Mouse (Mus musculus) midbrain, embryonic 15.5 days (tissue): ENCODE measurements at regions not wholly inside any gene's neighbourhood (a gene's known extent, or its start where the extent isn't known, plus 50 kb on each side); places are given as distances from the start of the nearest gene placed in this dataset.

Experiments used
- ATAC-seq: fragments of 200-750 bp; cut with Nextera tagmentation; replicated peaks from 2 replicates; pipeline ENCODE4 v1.8.0; 2017; ENCODE audit warnings: moderate TSS enrichment
- H3K27ac ChIP-seq: fragments of 300-500 bp; sonication (generic); 2 replicates; pipeline ENCODE4 v1.5.1; 2015; ENCODE audit warnings: mild to moderate bottlenecking, inconsistent platforms
- H3K27me3 ChIP-seq: fragments of 300-500 bp; sonication (generic); replicated peaks from 2 replicates; pipeline ENCODE4 v1.6.1; 2015; ENCODE audit warnings: inconsistent platforms
- H3K36me3 ChIP-seq: fragments of 300-500 bp; sonication (generic); replicated peaks from 2 replicates; pipeline ENCODE4 v1.6.1; 2015; ENCODE audit warnings: inconsistent platforms
- H3K4me1 ChIP-seq: fragments of 300-500 bp; sonication (generic); 2 replicates; pipeline ENCODE4 v1.6.1; 2015; ENCODE audit warnings: inconsistent platforms
- H3K4me2 ChIP-seq: fragments of 300-500 bp; sonication (generic); 2 replicates; pipeline ENCODE4 v1.6.1; 2015; ENCODE audit warnings: inconsistent platforms, mild to moderate bottlenecking, moderate library complexity
- H3K4me3 ChIP-seq: fragments of 300-500 bp; sonication (generic); 2 replicates; pipeline ENCODE4 v1.5.1; 2015; ENCODE audit warnings: mild to moderate bottlenecking, inconsistent platforms
- H3K9ac ChIP-seq: fragments of 300-500 bp; sonication (generic); 2 replicates; pipeline ENCODE4 v1.6.1; 2015; ENCODE audit warnings: mild to moderate bottlenecking, inconsistent platforms
- H3K9me3 ChIP-seq: fragments of 300-500 bp; sonication (generic); 2 replicates; pipeline ENCODE4 v1.6.1; 2016; ENCODE audit warnings: inconsistent platforms
- WGBS: fragments of 180-500 bp; shearing (Covaris S2); methylation state at CpG from one replicate; pipeline ENCODE4 v1.1.7; 2015; ENCODE audit warnings: mixed read lengths; 5-methylcytosine and 5-hydroxymethylcytosine counted together

DNA sequence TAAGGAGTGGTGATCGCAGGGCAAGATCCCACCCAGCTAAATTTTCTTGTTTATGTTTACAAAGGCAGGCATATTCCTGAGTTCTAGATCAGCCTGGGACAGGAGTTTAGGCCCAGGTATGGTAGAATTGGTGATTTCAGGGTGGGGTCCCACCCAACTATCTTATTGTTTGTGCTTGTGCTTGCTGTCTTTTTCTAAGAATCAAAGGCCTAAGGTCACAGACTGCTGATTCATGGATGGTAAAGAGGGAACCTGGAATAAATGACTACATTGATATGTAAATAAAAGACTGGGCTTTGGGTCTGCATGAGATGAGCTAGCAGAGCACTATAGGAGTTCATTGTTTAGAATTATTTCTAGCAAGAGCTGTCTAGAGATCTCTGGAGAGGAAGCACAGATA is 152.3 kb upstream of the Slc7a11 start:
- no peak overlapping the region for H3K4me3 ChIP-seq
- no peak overlapping the region for H3K27ac ChIP-seq
- no peaks in the 10 kb centered on the region for H3K4me1 ChIP-seq
- no peak overlapping the region for H3K9ac ChIP-seq
- H3K9me3 ChIP-seq = 0 out of 2 replicates have a peak, but pooled peaks cover 3% of the 10 kb centered on the region
- H3K4me2 ChIP-seq = no peak overlapping the region
- H3K36me3 ChIP-seq = no peaks in the 10 kb centered on the region
- 94% methylated on average over 1 of the region's 1 CpGs for WGBS
- ATAC-seq = no peak
- no peaks in the 10 kb centered on the region for H3K27me3 ChIP-seq

DNA sequence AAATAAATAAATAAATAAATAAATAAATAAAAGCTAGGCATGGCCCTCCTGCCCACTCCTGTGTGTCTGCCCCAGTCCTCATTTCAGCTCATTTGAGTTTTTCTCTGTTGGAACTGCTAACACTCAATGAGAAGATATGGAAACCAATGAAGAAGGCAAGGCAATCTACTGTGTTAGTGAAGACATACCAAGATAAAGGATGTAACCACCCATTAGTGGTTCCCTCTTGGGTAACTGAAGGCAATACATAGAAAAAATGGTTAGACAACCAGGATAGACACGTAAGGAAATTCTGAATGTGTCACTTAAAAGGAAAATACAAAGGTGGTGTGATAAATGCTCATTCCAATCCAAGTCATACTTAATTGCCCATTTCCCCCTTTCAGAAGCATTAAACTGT is 140.9 kb upstream of the Slc7a11 start:
- WGBS = 97% methylated on average over 1 of the region's 1 CpGs
- Histone ChIP-seq H3K4me2 (no peak overlapping the region), H3K4me3 (no peak overlapping the region), H3K9ac (no peak overlapping the region), H3K4me1 (no peaks in the 10 kb centered on the region), H3K9me3 (no peaks in the 10 kb centered on the region), H3K27me3 (no peaks in the 10 kb centered on the region), H3K27ac (no peak overlapping the region), H3K36me3 (no peaks in the 10 kb centered on the region)
- ATAC-seq = no peak

DNA sequence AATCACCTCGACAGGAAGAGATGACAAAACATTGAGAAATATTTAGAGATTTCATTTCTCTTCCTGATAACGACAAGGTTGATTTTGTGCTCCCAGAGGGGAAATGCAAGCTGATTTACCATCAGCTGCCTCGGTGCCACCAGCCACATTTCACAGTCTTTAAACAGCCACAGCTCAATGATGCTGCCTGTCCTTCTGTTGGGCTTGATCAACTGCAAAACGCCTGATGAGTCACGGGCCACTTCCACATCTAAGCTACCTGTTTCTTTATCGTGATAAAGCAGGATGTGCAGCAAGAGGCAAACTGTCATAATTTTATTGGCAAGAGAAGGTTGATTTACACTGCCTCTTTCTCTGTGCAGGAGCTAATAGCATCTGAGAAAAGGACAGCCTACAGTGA is 140.1 kb upstream of the Slc7a11 start:
- Histone ChIP-seq H3K27me3 (no peaks in the 10 kb centered on the region), H3K4me1 (no peaks in the 10 kb centered on the region), H3K9me3 (no peaks in the 10 kb centered on the region), H3K9ac (no peak overlapping the region), H3K4me2 (no peak overlapping the region), H3K4me3 (no peak overlapping the region), H3K36me3 (no peaks in the 10 kb centered on the region), H3K27ac (no peak overlapping the region)
- 58% methylated on average over 6 of the region's 6 CpGs for WGBS
- no peak for ATAC-seq

DNA sequence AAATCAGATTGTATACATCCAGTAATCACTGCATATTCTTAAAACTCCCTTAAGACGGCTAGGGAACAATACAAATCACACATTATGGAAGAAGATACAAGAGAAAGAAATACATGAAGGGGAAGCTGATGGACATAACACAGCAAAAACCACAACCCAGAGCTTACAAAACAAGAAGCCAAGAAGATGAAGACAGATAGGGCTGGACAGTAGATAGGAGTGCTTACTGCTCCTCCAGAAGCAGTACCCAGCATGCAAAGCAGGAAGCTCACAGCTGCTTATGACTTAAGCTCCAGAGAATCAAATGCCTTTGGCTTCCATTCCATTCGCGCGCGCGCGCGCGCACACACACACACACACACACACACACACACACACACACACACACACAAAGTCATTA is 131.0 kb upstream of the Slc7a11 start:
- Histone ChIP-seq H3K4me1 (no peaks in the 10 kb centered on the region), H3K27ac (no peak overlapping the region), H3K27me3 (no peaks in the 10 kb centered on the region), H3K9ac (no peak overlapping the region), H3K36me3 (no peaks in the 10 kb centered on the region), H3K9me3 (no peaks in the 10 kb centered on the region), H3K4me3 (no peak overlapping the region), H3K4me2 (no peak overlapping the region)
- 96% methylated on average over 9 of the region's 9 CpGs for WGBS
- no peak for ATAC-seq

DNA sequence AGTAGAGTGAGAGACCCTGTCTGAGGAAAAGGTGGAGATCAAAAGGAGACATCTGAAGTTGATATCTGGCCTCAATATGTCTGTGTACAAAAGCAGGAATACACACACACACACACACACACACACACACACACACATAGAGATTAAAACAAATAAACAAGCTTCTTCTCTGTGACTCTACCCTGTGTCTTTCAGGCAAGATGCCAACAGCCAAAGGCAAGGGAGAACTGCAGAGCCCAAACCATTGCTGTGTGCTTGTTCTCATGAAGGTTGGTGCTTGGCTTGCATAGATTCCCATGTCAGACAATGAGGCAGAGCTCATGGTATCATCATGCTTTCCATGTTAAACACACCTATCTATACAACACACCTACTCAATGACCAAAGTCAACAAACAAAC is 126.6 kb upstream of the Slc7a11 start:
- Histone ChIP-seq H3K27ac (no peak overlapping the region), H3K9ac (no peak overlapping the region), H3K27me3 (no peaks in the 10 kb centered on the region), H3K9me3 (no peaks in the 10 kb centered on the region), H3K4me1 (no peaks in the 10 kb centered on the region), H3K36me3 (no peaks in the 10 kb centered on the region), H3K4me2 (no peak overlapping the region), H3K4me3 (no peak overlapping the region)
- ATAC-seq = no peak

DNA sequence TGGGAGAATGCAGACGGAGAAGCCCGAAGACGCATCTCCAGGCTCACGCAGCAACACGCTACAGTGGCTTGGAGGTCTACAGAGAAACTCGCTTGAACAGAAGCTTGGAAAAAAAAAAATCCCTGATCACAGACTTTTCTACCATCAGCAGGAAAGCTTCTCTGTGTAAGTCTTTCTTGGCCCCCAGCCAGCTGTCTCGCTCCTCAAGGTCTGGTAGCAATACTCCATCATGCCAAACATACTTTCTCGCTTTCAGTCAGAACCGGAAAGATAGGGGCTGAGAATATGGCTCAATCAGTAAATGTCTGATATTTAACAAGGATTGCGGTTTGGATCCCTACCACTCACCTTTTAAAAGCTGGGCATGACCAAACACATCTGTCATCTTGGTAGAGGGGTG is 126.2 kb upstream of the Slc7a11 start:
- no peak for ATAC-seq
- Histone ChIP-seq H3K4me3 (no peak overlapping the region), H3K9ac (no peak overlapping the region), H3K4me1 (no peaks in the 10 kb centered on the region), H3K9me3 (no peaks in the 10 kb centered on the region), H3K27me3 (no peaks in the 10 kb centered on the region), H3K4me2 (no peak overlapping the region), H3K36me3 (no peaks in the 10 kb centered on the region), H3K27ac (no peak overlapping the region)
- 88% methylated on average over 10 of the region's 10 CpGs for WGBS

DNA sequence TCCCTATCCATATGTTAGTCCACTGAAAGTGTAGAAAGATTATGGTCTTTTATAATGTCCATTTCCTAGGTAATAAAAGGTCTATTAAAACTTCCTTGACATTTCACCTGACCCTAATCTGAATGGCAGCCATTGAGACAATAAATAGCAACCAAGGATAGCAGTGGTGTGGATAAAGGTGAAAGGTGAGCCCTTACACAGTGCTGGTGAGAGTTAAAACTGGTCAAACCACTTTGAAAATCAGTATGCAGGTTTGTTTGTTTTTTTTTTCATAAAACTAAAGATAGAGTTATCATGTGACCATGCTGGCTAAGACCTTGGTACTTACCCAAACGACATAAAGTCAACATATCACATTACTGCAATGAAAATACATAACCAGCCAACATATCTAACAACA is 110.7 kb upstream of the Slc7a11 start:
- H3K4me1 ChIP-seq = peaks cover 12% of the 10 kb centered on the region; the same call in 1 of the 2 replicates
- no peak overlapping the region for H3K9ac ChIP-seq
- H3K4me2 ChIP-seq = no peak overlapping the region
- no peak for ATAC-seq
- H3K36me3 ChIP-seq = no peaks in the 10 kb centered on the region
- no peaks in the 10 kb centered on the region for H3K9me3 ChIP-seq
- H3K4me3 ChIP-seq = no peak overlapping the region
- H3K27me3 ChIP-seq = no peaks in the 10 kb centered on the region
- no peak overlapping the region for H3K27ac ChIP-seq
- 67% methylated on average over 1 of the region's 1 CpGs for WGBS

DNA sequence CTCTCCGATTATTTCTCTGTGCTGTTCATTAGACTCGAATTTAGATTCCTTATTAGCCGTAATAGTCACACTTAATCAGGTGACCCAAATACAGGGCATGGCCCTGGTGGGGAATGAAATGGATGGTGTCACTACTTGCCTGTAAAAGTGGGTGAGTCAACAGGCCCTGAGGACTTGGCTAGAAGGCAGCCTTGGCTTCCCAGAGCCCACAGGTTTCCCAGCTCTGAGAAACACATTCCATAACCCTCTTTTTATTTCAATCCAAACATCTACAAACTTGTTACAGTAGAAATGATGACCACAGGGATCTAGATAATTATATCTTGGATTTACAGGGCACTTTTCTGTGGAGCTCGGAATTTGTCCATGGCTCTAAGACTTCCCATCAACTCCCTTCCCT is 105.2 kb upstream of the Slc7a11 start:
- Histone ChIP-seq H3K27me3 (no peaks in the 10 kb centered on the region), H3K4me3 (no peak overlapping the region), H3K4me1 (peaks cover 12% of the 10 kb centered on the region; the same call in 1 of the 2 replicates), H3K27ac (no peak overlapping the region), H3K4me2 (no peak overlapping the region), H3K36me3 (no peaks in the 10 kb centered on the region), H3K9ac (no peak overlapping the region), H3K9me3 (no peaks in the 10 kb centered on the region)
- no peak for ATAC-seq
- 96% methylated on average over 4 of the region's 4 CpGs for WGBS

DNA sequence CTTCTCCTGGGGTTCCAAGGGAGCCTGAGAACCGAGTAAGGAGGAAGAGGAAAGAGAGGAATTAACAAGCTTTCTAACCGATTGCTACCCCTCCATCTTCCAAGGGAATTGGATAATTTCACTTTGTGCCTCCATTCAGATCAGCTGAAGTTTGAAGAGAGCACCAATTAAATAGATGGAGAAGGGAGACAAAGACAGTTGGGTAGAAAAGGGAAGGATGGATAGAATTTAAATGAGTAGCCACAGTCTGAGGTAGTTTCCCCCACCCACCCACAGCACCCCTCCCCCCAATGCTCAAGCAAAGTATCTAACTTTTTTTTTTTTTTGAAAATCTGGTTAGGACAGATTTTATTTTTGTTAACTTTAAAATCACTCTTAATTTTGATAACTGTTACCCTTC is 87.2 kb upstream of the Slc7a11 start:
- H3K27me3 ChIP-seq = no peaks in the 10 kb centered on the region
- no peaks in the 10 kb centered on the region for H3K9me3 ChIP-seq
- no peak for ATAC-seq
- no peaks in the 10 kb centered on the region for H3K36me3 ChIP-seq
- no peak overlapping the region for H3K9ac ChIP-seq
- WGBS = 15% methylated on average over 2 of the region's 2 CpGs
- H3K27ac ChIP-seq = no peak overlapping the region
- no peak overlapping the region for H3K4me2 ChIP-seq
- no peak overlapping the region for H3K4me3 ChIP-seq
- H3K4me1 ChIP-seq = no peaks in the 10 kb centered on the region

DNA sequence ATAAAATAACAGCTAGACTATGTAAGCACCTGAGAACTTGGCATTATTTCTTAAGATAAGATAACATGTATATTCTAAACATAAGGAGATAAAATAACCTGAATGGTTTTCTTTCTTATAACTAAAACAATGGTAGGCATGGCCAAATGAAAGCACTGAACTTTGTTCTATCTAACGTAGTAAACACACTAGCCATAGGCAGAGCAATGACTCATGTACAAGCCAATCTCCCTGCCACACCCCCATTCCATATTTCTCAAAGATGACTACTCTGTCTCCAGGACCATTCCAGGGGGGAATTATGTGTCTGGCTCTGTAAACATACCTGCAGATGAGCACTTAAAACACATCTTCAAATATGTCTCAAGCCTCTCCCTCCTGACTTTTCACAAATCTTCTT is 80.6 kb upstream of the Slc7a11 start:
- H3K27ac ChIP-seq = no peak overlapping the region
- H3K4me1 ChIP-seq = no peaks in the 10 kb centered on the region
- no peaks in the 10 kb centered on the region for H3K36me3 ChIP-seq
- 90% methylated on average over 1 of the region's 1 CpGs for WGBS
- H3K27me3 ChIP-seq = no peaks in the 10 kb centered on the region
- no peaks in the 10 kb centered on the region for H3K9me3 ChIP-seq
- H3K4me3 ChIP-seq = no peak overlapping the region
- no peak overlapping the region for H3K9ac ChIP-seq
- no peak for ATAC-seq
- H3K4me2 ChIP-seq = no peak overlapping the region

DNA sequence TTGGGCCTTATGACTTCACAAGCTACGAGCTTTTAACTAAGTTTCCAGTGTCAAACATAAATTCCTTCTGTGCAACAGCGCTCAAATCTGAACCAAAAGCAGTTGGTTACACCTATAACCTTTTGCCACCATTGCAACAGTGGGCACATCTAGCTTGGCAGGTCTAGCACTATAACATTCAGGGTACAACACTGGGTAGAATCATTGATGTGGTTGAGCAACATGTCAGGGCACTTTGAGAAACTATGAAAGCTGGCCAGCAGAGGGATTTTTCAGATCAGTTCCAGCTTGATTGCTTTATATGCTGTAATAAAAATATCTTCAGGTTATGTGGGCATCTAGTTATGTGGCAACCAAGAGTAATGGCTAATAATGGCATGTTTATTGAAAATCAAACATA is 63.8 kb upstream of the Slc7a11 start:
- ATAC-seq = no peak
- no peaks in the 10 kb centered on the region for H3K9me3 ChIP-seq
- H3K4me1 ChIP-seq = no peaks in the 10 kb centered on the region
- no peak overlapping the region for H3K27ac ChIP-seq
- WGBS = 86% methylated on average over 2 of the region's 2 CpGs
- H3K4me3 ChIP-seq = no peak overlapping the region
- H3K27me3 ChIP-seq = no peaks in the 10 kb centered on the region
- no peak overlapping the region for H3K9ac ChIP-seq
- no peaks in the 10 kb centered on the region for H3K36me3 ChIP-seq
- no peak overlapping the region for H3K4me2 ChIP-seq
